Mouse (Mus musculus) heart, embryonic 11.5 days (tissue): ENCODE results near the gene Dapl1. TPM values are rescaled to one million over a fixed set of nuclear protein-coding genes. Genes with fewer than 3 reads are reported as not detected.
A peak's percentile ranks its signal among the peaks of the same experiment; 100 is the strongest.

ENCODE experiments used
- ATAC-seq: fragments of 200-750 bp; cut with Nextera tagmentation; replicated peaks from 2 replicates; pipeline ENCODE4 v1.8.0; 2017; ENCODE audit warnings: moderate library complexity; ENCODE audit not compliant: insufficient number of reproducible peaks, low FRiP score, low TSS enrichment
- H3K27ac ChIP-seq: fragments of 300-500 bp; sonication (generic); 2 replicates; pipeline ENCODE4 v1.5.1; 2014; ENCODE audit warnings: mild to moderate bottlenecking, low read depth, low read length
- H3K27me3 ChIP-seq: fragments of 300-500 bp; sonication (generic); 2 replicates; pipeline ENCODE4 v1.6.1; 2014; ENCODE audit warnings: mild to moderate bottlenecking, low read length, mixed read lengths; ENCODE audit not compliant: control insufficient read depth, insufficient read depth
- H3K36me3 ChIP-seq: fragments of 300-500 bp; sonication (generic); 2 replicates; pipeline ENCODE4 v1.6.1; 2014; ENCODE audit warnings: mild to moderate bottlenecking, low read length, moderate library complexity, mixed read lengths; ENCODE audit not compliant: control insufficient read depth, insufficient read depth
- H3K4me1 ChIP-seq: fragments of 300-500 bp; sonication (generic); 2 replicates; pipeline ENCODE4 v1.6.1; 2014; ENCODE audit warnings: low read length; ENCODE audit not compliant: control insufficient read depth, insufficient read depth
- H3K4me2 ChIP-seq: fragments of 300-500 bp; sonication (generic); 2 replicates; pipeline ENCODE4 v1.6.1; 2014; ENCODE audit warnings: mild to moderate bottlenecking, moderate library complexity
- H3K4me3 ChIP-seq: fragments of 300-500 bp; sonication (generic); 2 replicates; pipeline ENCODE4 v1.5.1; 2014; ENCODE audit warnings: low read depth, low read length
- H3K9ac ChIP-seq: fragments of 300-500 bp; sonication (generic); 2 replicates; pipeline ENCODE4 v1.6.1; 2014; ENCODE audit warnings: mild to moderate bottlenecking, low read depth, low read length, moderate library complexity
- H3K9me3 ChIP-seq: fragments of 300-500 bp; sonication (generic); replicated peaks from 2 replicates; pipeline ENCODE4 v1.6.1; 2016; ENCODE audit warnings: low read length; ENCODE audit not compliant: control insufficient read depth
- WGBS: fragments of 180-500 bp; shearing (Covaris S2); extraction: QIAGEN DNeasy Blood & Tissue Kit; methylation state at CpG from one replicate; pipeline ENCODE4 v1.1.7; 2014; ENCODE audit not compliant: insufficient replicate concordance; 5-methylcytosine and 5-hydroxymethylcytosine counted together
- polyA plus RNA-seq: library from polyadenylated mRNA; unstranded; fragments of >200 nt; fragmentation: Nextera tagmentation; extraction: Ambion mirVana; gene quantifications from 2 replicates; pipeline ENCODE4 v1.2.1, GENCODE M21; 2014

The Dapl1 gene
- polyA plus RNA-seq, 1 experiment from 2014 or later: 0.70 TPM

DNA sequence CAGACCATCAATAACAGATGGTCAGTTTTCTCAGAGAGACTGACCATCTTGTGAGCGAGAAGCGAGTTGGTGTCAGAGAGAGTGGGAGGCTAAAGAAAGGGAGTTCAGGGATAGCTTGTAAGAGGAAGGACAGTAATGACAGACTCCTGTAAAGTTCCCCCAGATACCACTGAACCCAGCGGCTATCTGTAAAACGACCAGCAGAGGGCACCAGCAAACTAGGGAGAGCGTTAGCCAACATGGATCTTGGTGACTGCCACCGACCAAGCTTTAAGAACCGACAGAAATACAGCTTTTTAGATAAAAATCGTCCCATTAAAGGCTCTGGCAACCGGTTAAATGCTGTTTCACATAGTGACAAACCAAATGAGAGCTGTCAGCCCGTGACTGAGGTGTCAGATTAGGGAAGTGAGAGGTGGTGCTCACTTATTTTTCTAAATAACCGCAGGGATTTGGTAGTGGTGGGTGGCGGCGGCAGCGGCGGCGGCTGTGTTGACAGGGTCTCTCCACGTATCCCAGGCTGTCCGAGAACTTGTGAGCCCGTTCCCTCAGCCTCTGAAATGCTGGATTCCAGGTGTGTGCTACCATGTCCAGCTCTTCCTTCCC, 37.7 kb downstream of the Dapl1 start:
- peak overlapping the region; percentile 64; the same call in 1 of the 2 replicates for H3K9ac ChIP-seq
- peak overlapping the region; percentile 25 for H3K4me3 ChIP-seq
- WGBS: 11% methylated on average over 19 of the region's 19 CpGs

DNA sequence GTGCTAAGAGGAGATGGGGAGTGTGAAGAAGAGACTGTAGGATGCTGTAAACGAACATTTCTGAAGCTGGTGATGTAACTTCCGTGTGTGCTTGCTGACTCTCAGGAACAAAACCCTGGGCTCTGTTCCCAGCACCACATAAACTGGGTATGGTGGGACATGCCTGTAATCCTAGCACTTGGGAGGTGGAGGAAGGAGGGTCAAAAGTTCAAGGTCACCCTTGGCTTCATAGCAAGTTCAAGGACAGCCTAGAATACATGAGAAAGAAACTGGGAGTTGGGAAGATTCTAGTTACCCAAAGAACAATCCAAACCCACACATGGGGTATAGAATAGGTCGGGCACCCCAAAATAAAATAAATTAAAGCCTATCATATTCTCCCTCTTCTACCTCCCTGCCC, 39.1 kb downstream of the Dapl1 start:
- Histone ChIP-seq H3K27ac (no peak overlapping the region), H3K27me3 (no peaks in the 10 kb centered on the region), H3K36me3 (no peaks in the 10 kb centered on the region), H3K9me3 (no peaks in the 10 kb centered on the region), H3K4me3 (no peak overlapping the region), H3K9ac (no peak overlapping the region), H3K4me2 (no peak overlapping the region), H3K4me1 (peaks cover 5% of the 10 kb centered on the region; the same call in 1 of the 2 replicates)
- ATAC-seq: no peak
- WGBS: 79% methylated on average over 3 of the region's 3 CpGs

More for the DNA sequence above, 37.7 kb downstream of the Dapl1 start:
- H3K27ac ChIP-seq: no peak overlapping the region
- no peaks in the 10 kb centered on the region for H3K27me3 ChIP-seq
- no peaks in the 10 kb centered on the region for H3K9me3 ChIP-seq
- H3K36me3 ChIP-seq: no peaks in the 10 kb centered on the region
- ATAC-seq: no peak; the same call in 1 of the 2 replicates
- H3K4me1 ChIP-seq: peaks cover 5% of the 10 kb centered on the region; the same call in 1 of the 2 replicates
- H3K4me2 ChIP-seq: peak overlapping the region; percentile 62

DNA sequence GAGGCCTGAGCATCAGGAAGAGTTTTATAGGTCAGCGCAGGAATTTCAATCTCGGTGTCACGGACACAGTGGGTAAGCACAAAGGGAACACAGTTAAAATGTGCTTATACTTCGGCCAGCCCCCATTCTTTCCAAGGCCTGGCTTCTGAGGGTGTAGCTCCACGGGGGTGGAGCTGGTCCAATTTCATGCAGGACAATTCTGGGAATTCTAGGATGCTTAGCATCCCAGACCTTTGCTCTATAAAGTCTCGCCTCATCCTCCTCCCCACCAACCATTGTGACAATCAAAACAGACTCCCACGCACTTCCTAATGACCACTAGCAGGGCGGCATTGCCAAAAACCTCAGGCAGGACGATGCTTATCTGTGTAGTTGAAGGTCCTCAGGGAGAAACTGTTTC, 42.4 kb downstream of the Dapl1 start:
- no peak for ATAC-seq
- Histone ChIP-seq H3K27me3 (no peaks in the 10 kb centered on the region), H3K9ac (no peak overlapping the region), H3K4me2 (no peak overlapping the region), H3K36me3 (no peaks in the 10 kb centered on the region), H3K4me1 (peaks cover 5% of the 10 kb centered on the region; the same call in 1 of the 2 replicates), H3K27ac (no peak overlapping the region), H3K4me3 (no peak overlapping the region), H3K9me3 (no peaks in the 10 kb centered on the region)
- 69% methylated on average over 9 of the region's 9 CpGs for WGBS

DNA sequence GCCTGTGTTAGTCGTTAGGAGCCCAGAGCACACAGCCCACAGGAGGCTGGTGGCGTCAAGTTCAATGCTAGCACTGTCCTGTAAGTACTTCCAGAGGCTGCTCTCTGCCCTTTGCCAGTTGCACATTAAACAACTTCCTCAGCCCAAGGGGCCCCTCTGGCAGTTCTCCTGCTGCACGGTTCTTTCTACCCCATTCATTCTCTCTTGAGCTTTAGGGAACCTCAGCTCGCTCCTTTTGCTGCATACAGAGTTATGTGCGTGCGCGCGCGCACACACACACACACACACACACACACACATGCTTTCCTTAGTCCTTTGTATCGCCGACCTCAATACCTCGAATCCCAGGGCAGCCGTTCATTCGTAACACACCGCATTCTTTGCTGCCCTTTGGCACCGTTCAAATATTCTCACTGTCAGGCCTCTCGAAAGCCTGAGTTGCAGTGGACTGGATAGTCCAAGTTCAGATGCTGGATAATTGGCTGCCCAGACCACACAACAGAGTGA, 45.2 kb downstream of the Dapl1 start:
- no peak overlapping the region for H3K4me3 ChIP-seq
- H3K36me3 ChIP-seq: no peaks in the 10 kb centered on the region
- ATAC-seq: no peak
- no peaks in the 10 kb centered on the region for H3K27me3 ChIP-seq
- H3K9ac ChIP-seq: no peak overlapping the region
- no peak overlapping the region for H3K4me2 ChIP-seq
- peaks cover 7% of the 10 kb centered on the region for H3K4me1 ChIP-seq
- H3K9me3 ChIP-seq: no peaks in the 10 kb centered on the region
- H3K27ac ChIP-seq: no peak overlapping the region
- WGBS: 77% methylated on average over 17 of the region's 17 CpGs

DNA sequence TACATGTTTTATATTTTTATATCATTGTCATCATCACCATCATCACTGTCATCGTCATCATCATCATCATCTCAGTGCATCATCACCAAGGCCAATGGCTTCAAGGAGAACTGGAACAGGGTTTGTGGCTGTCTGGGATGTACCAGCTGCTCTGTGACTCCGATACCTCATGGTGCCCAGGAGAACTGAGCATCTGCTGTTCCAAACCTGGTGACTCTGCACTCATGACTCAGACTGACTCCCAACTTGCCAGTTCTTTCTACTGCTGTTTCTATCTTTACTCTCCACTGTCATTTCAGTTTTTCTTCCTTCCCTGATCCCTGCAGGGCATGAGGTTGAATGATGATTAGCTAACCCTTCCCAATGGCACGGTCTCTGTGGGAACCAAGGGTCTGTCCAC, 46.4 kb downstream of the Dapl1 start:
- Histone ChIP-seq H3K4me3 (no peak overlapping the region), H3K36me3 (no peaks in the 10 kb centered on the region), H3K9me3 (no peaks in the 10 kb centered on the region), H3K9ac (no peak overlapping the region), H3K4me1 (peaks cover 7% of the 10 kb centered on the region), H3K27me3 (no peaks in the 10 kb centered on the region), H3K4me2 (no peak overlapping the region), H3K27ac (no peak overlapping the region)
- no peak for ATAC-seq
- 88% methylated on average over 3 of the region's 3 CpGs for WGBS

DNA sequence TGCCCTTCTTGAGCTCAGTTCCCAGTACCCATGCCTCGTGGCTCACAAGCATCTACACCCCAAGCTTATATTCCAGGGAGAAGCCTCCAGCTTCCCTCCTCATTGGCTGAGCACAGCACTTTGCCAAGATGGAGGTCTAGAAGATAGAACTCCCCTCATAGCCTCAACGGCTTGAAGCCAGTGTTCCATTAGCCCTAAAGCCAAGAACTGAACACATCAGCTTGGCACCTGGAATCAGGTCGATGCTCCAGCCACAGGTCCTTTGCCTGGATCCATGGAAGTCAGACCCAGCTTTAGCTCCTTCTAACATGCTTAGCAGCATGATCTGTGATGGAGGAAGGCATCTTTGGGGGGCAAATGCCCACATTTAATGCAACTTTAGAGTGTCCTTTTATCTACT, 48.5 kb downstream of the Dapl1 start:
- 80% methylated on average over 3 of the region's 3 CpGs for WGBS
- Histone ChIP-seq H3K9me3 (no peaks in the 10 kb centered on the region), H3K4me2 (no peak overlapping the region), H3K27ac (no peak overlapping the region), H3K4me1 (peaks cover 7% of the 10 kb centered on the region), H3K4me3 (no peak overlapping the region), H3K36me3 (no peaks in the 10 kb centered on the region), H3K27me3 (no peaks in the 10 kb centered on the region), H3K9ac (no peak overlapping the region)
- no peak for ATAC-seq

DNA sequence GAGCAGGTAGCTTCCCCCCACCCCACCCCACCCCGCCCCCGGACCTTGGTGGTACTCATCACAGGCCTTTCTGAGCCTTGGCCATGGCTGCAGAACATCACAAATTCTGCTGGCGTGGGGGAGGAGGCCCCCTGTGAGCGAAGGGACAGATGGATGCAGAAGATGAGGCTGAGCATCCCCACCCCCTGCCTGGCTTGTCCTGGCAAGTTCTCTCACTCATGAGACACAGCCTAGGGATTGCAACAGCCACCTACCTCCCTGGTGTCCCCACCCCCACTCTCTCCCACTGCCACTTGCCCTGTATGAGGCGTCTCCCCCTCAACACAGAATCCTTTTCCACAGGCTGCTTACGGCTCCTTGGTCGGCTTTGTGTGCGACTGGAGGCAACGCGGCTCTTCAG, 49.1 kb downstream of the Dapl1 start:
- H3K4me1 ChIP-seq: peaks cover 7% of the 10 kb centered on the region
- 84% methylated on average over 10 of the region's 10 CpGs for WGBS

DNA sequence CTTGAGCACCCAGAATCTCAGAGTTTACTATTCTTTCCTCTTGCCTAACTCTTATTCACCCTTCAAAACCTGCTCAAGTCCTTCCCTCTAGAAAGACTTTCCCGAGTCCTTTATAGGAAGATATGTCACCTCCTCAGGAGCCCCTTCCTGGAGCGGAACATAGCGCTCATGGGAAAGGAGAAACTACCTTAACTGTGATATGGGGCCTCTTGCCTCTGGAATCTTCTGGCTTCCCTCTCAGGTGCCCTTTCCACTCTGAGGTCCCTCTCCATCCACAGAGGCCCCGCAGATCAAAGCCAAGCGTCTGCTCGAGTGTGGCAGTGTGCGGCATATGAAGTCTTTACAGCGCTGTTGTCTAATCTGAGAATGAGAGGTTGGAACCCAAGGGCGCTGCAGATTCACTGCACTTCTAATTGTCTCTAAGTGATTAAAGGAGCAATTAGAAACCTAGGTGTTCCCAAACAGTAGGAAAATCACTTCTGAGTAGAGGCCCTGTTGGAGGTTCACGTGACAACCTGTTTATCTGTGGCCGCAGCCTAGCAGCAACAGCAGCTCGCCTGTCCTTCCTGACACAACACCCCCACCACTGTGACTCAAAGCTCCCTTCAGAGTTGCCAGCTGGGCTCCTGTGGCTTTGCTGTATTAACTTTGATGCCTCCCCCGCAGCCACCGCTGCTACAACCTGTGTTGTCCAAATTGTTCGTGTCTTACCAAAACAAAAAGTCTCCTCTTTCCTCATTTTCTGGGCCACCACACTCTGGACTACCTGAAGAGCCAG, 49.7 kb downstream of the Dapl1 start:
- peaks cover 7% of the 10 kb centered on the region for H3K4me1 ChIP-seq
- H3K27me3 ChIP-seq: no peaks in the 10 kb centered on the region
- H3K9ac ChIP-seq: no peak overlapping the region
- 0 out of 2 replicates have a peak overlapping the region, but pooled peaks have one; percentile 35 for H3K27ac ChIP-seq
- H3K9me3 ChIP-seq: no peaks in the 10 kb centered on the region
- no peak overlapping the region for H3K4me3 ChIP-seq
- no peak; the same call in 1 of the 2 replicates for ATAC-seq
- no peaks in the 10 kb centered on the region for H3K36me3 ChIP-seq
- WGBS: 59% methylated on average over 15 of the region's 15 CpGs
- H3K4me2 ChIP-seq: 0 out of 2 replicates have a peak overlapping the region, but pooled peaks have one; percentile 19

More for the DNA sequence above, 49.1 kb downstream of the Dapl1 start:
- Histone ChIP-seq H3K36me3 (no peaks in the 10 kb centered on the region), H3K4me3 (no peak overlapping the region), H3K9me3 (no peaks in the 10 kb centered on the region), H3K27me3 (no peaks in the 10 kb centered on the region), H3K4me2 (no peak overlapping the region), H3K9ac (no peak overlapping the region), H3K27ac (no peak overlapping the region)
- ATAC-seq: no peak
